Mouse (Mus musculus) kidney, adult 2 months (tissue): ENCODE results near the gene Irf2.

ENCODE experiments used
- CTCF ChIP-seq: fragments of 200-500 bp; conservative IDR thresholded peaks from 2 replicates; pipeline ENCODE4 v1.5.1; 2011; ENCODE audit warnings: low read depth, mild to moderate bottlenecking, control low read depth, low read length, moderate library complexity, mixed read lengths; ENCODE audit not compliant: insufficient read depth, insufficient read length
- POLR2A ChIP-seq: fragments of 200-500 bp; IDR thresholded peaks from one replicate; pipeline ENCODE4 v1.6.1; 2011; ENCODE audit warnings: low read depth, low read length, control low read depth

DNA sequence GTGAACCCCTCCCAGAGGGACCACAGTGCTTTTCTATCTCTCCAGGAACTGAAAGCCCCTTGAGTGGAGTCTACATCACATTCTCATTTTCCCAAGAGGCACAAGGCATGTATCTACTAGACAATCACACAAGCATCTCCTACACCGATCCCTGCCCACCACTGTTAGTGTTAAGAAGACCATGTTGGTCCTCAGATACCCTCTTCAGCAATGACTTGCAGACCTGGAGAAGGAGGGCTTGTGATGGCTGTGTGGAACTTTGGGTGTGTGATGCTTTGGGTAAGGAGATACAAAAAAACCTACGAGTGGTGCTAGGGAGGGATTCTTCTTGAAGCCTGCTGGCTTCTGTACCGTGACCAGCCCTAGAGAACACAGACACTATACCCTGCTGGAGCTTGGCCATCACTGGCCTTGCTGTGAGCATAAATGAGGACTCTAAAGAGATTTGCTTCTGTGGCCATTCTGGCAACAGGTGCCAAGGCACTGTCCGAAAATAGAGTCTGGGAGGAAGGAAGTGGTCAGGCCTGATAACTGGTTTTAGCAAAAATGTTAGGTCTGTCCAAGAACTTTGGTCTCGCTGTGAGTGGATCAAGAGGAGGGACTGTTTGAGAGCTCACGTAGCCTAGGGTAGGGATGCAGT lies 110.8 kb downstream of the Irf2 start:
- TF ChIP-seq POLR2A (no peak), CTCF (no peak)
